Mouse (Mus musculus): Measurements from ENCODE around the gene Bricd5.
A peak's percentile ranks its signal among the peaks of the same experiment; 100 is the strongest.
"Not testable (repeated sequence)": the region's sequence is repeated elsewhere in the genome, so short reads cannot be mapped to it uniquely, and the experiment has no call there.

Gene Bricd5

DNA sequence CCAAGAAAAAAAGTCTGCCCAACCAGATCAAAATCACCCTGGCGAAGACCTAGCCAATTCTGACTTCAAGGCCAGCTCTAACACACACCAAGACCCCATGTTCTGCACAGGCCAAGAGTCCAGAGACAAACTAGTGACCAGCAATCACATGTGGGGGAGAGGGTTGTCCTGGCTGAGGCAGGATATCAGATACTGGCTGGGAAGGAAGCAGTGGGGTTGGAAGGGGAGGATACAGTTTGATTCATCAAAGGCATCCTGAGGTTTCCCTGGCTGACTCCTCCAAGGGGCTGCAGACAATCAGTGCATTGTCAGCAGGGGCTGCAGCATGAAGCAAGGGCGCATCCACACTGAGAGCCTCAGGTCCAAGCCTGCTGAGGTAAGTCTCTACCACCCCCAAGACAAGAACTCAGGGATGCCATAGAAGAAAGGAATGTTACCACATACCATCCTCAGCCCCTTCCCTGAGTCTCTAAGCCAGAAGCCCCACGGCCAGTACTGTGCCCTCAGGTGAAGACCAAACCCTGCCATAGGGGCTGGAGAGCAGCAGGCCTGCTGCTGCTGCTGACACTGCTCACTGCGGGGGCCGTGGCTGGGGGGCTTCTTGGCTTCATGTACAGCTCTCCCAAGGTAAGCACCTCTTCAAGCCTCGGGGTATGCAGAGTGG is at the start of gene Bricd5:
TSS of gene Bricd5 (plus strand) at position 273 of the 664 bp plus-strand sequence.
- no peak for DNase-seq (ENCODE audit: low spot score)

GRCm38 (mm10) chr17:24424489-24424888 is 49.2 kb upstream of the Bricd5 start:
- no peak for DNase-seq (ENCODE audit: low spot score)

DNA sequence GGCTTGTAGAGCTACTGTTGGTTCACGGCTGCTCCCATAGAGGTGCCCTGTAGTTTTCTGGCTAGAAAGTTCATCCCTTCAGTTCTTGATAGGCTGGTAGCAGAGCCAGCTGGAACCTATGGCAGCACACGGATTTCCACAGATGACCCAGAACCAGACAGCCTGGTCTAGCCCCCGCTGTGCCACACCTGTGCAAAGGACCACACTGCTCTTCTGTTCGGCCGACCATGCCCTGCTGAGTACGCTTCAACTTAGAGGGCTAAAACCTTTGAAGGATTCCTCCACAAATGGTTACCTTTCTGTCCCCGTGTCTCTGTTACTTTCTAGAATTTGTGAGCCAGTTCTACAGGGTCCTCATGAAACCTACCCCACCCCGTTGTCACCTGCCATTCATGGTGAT is 48.4 kb upstream of the Bricd5 start:
- DNase-seq (ENCODE audit: low spot score), result not testable (repeated sequence)

DNA sequence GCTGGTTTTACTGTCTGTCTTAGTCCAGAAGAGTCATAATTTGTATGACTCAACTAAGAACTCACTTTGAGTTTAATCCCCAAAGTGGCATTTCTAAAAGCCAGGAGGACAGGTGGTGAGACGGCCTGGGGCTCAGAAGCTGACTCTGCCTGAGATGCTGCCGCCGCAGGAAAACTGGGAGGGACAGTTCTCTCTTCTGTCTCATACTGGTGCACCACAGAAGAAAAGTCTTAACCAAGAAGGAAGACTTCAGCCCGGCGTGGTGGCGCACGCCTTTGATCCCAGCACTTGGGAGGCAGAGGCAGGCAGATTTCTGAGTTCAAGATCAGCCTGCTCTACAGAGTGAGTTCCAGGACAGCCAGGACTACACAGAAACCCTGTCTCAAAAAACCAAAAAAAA is 47.8 kb upstream of the Bricd5 start:
- no peak for DNase-seq (ENCODE audit: low spot score)

DNA sequence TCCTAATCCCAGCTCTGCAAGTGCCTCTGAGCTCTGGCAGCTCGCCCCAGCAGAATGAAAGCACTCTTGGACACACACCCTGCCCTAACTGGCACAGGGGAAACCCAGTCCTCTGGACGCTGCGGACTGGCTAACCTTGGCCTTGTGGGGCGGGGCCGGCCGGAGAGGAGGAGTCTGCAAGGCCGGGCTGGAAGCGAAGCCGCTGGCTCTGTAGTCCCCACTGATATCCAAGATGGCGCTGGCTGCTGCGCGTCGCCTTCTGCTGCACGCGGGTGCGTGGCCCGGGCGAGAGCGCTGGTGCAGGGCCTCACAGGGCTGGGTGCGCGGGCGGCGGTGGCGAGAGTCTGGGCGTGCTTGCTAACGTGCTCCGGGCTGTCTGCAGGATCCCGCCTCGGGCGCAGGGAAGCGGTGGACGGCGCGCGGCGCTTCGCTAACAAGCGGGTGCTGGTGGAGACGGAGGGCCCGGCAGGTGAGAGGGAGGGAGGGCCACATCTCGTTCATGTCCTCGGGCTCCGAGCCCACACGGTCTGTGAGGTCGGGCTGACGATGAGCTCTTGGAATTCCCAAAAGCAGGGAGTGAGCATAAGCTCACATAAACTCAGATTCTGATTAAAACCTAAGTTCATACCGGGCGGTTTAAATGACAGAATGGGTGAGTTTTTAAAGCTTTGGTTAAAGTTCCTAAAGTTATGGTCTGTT is 47.1 kb upstream of the Bricd5 start, which contains the start of gene Eci1:
TSS of gene Eci1 (plus strand) at position 171 of the 699 bp plus-strand sequence.
- DNase-seq (ENCODE audit: low spot score), result peak; percentile 82

GRCm38 (mm10) chr17:24427170-24427557 is 46.5 kb upstream of the Bricd5 start:
- DNase-seq (ENCODE audit: low spot score), result no peak

DNA sequence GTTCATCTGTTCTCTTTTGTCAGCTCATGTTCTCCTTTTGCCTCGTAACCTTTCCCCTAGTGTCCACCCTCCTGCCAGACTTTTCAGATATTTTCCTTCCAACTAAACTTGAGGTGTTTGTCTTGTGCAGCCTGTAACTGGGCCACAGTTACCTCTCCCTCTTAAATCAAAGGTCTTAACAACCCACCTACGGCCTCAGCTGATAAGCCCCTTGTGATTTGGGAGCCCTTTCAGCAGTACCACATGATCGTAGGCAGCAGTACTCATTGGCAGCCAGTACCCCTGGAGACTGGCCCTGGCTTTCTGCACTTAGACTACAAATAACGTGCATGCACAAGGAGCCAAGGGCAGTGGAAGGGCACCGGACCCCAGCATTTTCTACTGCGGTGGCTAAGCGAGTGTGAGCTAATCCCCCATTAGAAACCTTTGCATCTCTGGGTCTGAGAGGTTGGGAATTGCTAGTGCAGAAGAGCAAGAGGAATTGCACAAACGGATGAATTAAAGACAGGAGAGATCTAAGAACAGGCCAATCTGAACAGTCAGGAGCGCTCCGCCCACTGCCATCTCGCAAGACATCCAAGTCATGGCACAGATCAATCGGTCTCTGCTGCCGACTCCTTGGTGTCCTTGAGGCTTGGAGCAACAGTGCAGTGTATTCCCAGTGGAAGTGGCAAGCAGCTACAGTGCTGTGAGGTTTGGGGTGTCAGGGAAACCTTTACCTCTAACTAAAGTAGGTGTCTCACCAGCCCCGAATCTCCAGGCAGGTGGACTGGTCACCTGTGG is 44.3 kb upstream of the Bricd5 start:
- DNase-seq (ENCODE audit: low spot score), result no peak

- no peak for DNase-seq (ENCODE audit: low spot score)
Measured at GRCm38 (mm10) chr17:24437016-24437415, 36.7 kb upstream of the Bricd5 start.

DNA sequence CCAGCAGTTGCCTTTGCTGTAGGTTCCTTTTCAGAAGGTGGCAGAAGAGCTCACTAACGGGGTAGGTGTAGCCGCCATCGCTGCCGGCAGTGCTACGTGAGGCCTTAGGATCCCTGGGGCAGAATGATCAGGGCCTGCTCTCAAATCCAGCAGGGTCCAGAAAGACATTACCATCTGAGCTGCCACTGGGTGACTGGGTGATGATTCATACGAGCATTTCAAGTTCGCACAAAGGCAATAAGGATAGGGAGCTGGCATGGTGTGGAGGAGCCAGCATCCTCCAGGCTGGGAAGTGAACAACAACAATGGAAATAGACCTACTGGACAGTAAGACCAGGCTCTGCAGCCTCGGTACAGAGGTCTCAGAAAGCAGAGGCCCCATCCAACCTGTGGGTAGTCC is 33.3 kb upstream of the Bricd5 start:
- DNase-seq (ENCODE audit: low spot score), result no peak

GRCm38 (mm10) chr17:24441148-24441547 is 32.5 kb upstream of the Bricd5 start:
- no peak for DNase-seq (ENCODE audit: low spot score)

GRCm38 (mm10) chr17:24442107-24442506 is 31.6 kb upstream of the Bricd5 start:
- no peak for DNase-seq (ENCODE audit: low spot score)

DNA sequence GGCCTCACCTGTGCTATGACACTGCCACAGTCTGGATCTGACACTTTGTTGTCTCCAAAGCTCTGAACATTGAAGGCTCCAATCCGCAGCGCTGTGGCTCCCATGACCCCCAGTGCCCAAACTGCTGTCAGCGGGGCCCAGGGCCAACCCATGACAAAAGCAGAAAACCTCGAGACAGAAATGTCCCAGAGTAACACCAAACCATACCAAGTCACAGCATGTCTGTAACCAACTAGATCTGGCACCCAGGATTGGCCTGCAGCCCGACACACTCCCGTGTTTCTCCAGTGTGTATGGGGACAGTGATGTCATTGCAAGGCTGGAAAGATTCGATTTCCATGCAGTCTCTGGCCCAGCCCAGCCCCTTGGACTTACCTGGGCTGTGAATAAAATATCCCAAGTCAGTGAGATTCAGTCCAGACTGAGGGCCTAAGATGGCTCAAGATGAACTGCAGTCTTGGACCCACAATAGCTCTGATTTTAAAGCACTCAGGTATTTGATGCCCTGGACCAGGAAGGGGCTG is 31.0 kb upstream of the Bricd5 start, which contains the start of gene Dnase1l2:
TSS of gene Dnase1l2 (minus strand) at position 474 of the 524 bp plus-strand sequence.
- DNase-seq (ENCODE audit: low spot score), result no peak

GRCm38 (mm10) chr17:24443409-24443808 is 30.3 kb upstream of the Bricd5 start:
- DNase-seq (ENCODE audit: low spot score), result no peak

DNA sequence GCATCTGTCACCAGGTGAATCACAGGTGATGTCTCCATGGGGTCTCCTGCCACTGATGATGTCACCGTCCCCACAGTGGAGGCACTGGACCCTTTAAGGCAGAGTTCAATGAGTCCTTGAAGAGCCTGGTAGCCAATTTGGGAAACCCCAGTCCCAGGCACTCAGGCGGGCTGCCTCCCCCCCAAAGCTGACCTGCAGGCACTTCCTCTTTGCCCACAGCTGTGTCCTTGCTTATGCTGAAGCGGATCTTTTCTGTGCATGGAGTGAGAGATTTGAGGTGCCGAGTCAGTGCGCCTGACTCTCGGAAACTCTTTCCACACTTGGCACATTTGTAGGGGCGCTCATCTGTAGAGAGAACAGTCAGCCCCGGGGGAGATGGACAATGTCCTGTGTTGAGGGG is 27.1 kb upstream of the Bricd5 start:
- no peak for DNase-seq (ENCODE audit: low spot score)

- DNase-seq (ENCODE audit: low spot score), result no peak
Measured at GRCm38 (mm10) chr17:24449507-24449906, 24.2 kb upstream of the Bricd5 start.

GRCm38 (mm10) chr17:24451220-24451619 is 22.5 kb upstream of the Bricd5 start:
- no peak for DNase-seq (ENCODE audit: low spot score)

DNA sequence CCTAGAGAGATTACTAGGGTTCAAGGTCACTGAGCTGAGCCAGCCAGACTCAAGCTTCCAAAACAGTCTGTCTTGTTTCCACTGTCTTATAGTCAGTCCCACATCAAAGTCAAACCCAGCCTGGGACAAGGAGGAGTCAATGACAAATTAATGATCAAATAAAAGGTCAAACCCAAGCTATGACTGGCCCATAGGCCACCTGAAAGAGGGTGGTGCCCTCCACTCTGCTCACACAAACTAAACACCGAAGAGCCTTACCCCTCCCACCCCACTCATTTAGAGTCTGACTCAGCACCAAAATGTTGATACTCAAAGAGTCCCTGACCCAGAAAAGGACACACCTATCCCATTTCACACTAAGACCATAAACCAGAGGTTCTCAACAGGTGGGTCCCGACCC is 20.3 kb upstream of the Bricd5 start:
- no peak for DNase-seq (ENCODE audit: low spot score)

DNA sequence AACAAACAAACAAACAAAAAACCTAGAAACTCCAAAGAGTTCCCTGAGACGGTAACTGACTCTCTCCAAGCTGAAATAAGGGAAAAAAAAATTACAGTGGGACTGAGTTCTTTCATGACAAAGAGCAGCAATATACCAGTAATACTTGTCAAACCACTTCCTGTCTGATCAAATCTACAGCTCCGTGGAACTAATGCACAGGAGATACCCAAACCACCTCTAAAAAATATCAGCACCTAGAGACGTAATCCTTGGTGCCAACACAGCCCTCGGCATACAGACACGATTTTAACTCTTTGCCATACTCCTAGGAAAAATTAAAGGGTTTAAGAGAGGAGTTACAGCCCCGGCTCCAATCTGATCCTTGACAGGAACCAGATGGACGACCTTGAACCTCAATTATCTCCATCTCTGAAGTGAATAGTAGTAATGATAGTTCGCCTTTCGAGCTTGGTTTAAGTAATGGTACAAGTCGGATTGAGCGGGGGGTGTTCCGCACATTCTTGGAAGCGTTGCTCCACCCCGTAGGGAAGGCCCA is 19.4 kb upstream of the Bricd5 start:
- no peak for DNase-seq (ENCODE audit: low spot score)

DNA sequence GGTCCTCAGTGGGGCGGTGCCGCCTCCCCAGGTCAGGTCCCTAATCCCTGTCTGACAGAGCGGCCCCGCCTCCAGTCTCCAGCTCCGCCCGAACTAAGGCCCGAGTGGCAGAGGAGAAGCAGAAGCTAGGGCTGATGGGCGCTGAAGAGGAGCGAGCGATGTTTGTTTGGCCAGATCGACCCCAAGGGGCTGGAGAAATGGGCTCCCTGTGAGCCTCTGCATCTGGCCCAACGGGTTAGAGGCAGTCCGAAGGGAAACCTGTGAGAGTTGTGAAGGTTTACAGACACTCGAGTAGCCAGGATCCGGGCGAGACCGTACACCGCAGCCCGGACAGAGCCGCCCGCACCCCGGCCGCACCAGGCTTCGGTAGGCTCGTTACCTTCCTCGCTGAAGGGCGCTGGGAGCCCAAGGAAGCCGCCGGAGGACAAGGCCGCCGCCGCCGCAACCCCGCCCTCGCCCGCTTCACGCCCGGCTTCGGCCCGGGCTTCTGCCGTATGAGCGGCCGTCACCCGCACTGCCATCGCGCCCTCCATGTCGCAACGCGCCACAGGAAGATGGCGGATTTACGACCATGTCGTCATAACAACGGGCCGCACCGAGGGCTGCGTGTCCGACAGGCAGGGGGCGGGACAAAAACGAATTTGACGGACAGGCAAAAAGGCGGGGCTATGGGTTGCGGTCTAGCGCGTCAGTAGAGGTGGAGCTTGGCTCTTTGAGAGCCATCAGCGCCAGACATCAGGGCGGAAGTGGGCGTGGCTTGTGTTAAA is 18.7 kb upstream of the Bricd5 start:
- DNase-seq (ENCODE audit: low spot score), result peak; percentile 90

DNA sequence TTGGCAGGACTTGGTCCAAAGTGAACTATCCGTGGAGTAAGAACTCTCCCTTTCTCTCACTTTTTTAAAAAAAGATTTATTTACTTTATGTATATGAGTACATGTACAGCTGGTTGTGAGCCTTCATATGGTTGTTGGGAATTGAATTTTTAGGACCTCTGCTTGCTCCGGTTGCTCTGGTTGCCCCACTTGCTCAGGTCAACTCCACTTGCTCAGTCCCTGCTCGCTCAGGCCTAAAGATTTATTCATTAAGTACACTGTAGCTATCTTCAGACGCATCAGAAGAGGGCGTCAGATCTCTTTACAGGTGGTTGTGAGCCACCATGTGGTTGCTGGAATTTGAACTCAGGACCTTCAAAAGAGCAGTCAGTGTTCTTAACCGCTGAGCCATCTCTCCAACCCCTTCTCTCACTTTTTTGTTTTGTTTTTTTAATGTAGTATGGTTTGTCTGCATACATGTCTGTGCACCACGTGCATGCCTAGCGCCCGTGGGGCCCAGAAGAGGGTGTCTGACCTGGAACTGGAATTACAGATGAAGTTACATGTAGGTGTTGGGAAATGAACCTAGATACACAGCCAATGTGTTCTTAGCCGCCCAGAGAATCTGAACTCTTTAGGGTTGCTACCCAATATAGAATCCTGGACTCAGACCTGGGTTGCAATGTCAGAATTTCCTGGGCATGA is 18.0 kb upstream of the Bricd5 start:
- DNase-seq (ENCODE audit: low spot score), result not testable (repeated sequence)

DNA sequence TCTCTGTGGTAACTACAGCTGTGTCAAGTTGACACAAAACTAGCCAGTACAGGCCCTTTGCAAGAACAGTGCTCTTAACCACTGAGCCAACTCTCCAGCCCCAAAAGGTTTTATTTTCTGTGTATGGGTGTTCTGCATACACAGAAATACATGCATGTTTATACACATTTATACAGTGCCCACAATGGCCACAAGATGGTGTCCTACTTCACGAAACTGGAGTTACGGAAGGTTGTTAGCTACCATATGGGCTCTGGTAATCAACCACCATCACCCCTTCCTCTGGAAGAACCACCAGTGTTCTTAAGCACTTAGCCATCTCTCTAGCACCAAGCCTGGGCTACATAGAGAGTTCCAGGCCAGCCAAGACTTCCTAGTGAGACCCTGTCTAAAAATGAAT is 12.1 kb upstream of the Bricd5 start:
- no peak for DNase-seq (ENCODE audit: low spot score)

All from ovary, postnatal 10 days (tissue).